Mouse (Mus musculus) layer of hippocampus, adult 18-20 months (tissue): ENCODE results near the gene Rnf182. TPM values are rescaled to one million over a fixed set of nuclear protein-coding genes. Genes with fewer than 3 reads are reported as not detected.
A peak's percentile ranks its signal among the peaks of the same experiment; 100 is the strongest.

ENCODE experiments used
- DNase-seq, 2 experiments: peaks; one replicate each; pipeline ENCODE4 v3.0.0; 2022; ENCODE audit warnings: low spot score in 2 of 2
- total RNA-seq, 2 experiments: library from RNA; stranded (reverse); gene quantifications; 2 replicates each; pipeline ENCODE4 v1.2.3; 2021

Rnf182 gene
- total RNA-seq, 2 experiments from 2014 or later = 33.3 to 35.9 TPM

DNA sequence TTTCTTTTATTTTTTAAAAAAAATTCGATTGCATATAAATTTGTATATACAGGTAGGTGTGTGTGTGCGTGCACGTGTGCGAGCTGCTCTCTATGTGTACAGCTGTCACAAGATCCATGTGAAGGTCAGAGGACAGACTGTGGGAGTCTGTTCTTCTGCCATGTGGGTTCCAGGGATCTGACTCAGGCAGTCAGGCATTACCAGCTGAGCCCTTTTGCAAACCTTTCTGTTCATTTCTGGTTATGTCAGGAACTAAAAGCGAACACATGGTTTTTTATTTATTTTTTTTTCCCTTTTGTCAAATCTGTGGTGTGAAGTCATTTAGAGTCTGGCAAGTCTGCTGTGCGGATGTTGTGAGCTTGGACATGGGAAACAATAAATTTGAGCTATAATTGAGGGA lies 6.7 kb upstream of the Rnf182 start:
- peak in 1 of 2 experiments; percentile 62 for DNase-seq

DNA sequence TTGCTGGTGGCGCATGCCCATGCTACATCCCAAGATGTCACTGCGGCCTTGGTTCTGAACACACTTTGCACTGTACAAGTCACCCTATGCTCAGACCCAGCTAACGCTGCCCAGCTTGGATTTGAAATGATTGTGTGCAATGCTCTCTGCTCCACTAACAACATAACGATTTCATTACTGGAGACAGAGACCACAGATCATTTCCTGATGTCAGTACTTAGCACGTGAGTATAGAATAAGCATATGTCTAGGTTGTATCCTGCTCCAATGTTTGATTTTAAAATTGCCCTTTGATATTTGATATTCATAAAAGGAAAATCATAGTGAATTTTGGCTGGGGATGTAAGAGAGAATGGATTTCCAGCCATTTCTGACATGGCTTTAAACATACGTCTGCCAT lies 3.5 kb upstream of the Rnf182 start:
- DNase-seq = no peak

DNA sequence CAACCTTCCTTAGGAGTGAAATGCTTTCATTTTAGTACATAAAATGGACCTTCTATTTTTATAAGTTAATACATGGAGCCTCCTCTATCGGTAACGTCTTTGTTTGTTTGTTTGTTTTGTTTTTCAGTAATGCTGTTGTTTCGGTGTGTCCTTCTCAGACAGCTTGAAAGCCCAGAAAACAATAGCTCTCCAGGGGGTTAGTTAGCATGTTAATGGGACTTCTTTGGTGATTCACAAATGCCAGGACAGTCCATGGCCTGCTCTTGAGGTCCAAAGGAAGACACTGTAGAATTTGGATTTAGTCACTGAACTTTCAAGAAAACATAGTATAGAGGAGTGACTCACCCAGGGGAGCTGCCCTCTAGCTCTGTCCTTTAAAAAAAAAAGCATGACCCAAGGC lies 843 bp upstream of the Rnf182 start:
- no peak for DNase-seq

DNA sequence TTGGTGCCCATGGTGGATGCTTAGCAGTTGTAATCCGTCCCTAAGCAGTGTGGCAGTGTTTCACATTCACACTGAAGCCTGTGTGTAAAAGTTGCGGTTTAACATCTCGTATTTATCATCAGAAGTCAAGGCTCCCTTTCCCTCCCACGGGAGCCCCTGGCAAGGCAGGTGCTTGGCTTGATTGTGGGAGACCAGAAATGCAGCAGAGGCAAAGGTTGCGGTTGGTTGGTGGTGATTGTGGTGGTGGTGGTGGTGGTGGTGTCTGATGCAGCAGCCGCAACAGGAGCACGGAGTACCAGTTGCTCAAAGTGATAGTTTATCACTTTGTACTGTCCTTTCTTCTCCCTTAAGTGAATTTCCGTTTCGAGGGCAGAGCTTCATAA lies 325 bp upstream of the Rnf182 start:
- DNase-seq = no peak

DNA sequence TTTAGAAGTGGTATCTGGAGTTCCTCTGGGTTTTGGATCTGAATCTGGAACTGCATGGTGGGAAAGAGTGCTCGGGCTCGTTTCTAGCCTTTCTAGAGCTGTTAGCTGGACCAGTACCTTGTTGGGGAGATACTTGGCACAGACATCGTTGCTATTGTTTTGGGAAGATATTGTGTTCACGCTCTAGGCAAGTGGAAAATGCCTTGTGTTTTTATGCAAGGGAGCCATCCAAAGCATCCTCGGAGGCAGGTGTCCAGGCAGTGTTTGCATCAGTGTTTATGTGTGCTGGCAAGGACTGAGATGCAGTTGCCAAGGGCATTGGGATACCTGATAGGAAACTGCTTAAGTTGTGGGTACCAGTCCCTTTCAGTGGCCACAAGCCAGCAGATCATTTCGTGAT lies 1.0 kb downstream of the Rnf182 start:
- DNase-seq = peak in 1 of 2 experiments; percentile 39

DNA sequence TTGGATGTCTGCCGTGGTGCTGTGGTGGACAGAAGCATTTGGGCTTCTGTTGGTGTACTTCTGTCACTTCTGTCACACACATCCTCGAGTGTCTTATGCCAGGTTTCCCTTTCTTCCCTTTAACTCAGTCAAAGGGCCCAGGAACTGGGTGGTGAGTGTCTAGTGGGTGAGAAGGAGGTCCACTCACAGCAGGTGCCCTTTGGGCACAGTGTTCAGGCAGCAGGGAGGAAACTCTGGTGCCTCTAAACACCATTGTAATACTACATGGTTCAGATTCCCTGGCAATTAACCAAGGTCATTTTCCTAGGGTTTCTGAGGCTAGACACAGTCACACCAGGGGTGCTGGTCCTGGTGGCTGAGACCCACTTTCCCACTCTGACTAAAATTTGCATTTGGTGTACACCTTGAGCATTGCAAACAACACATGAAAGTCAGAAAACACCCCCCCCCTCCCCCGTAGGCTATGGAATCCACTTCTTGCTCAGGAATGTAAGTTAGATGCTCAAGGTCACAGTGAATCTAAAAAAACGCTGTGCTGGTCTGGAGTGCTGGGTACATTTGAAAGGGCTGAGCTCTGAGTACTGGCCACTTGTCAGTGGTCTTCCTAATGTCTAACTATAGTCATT lies 4.2 kb downstream of the Rnf182 start:
- no peak for DNase-seq

DNA sequence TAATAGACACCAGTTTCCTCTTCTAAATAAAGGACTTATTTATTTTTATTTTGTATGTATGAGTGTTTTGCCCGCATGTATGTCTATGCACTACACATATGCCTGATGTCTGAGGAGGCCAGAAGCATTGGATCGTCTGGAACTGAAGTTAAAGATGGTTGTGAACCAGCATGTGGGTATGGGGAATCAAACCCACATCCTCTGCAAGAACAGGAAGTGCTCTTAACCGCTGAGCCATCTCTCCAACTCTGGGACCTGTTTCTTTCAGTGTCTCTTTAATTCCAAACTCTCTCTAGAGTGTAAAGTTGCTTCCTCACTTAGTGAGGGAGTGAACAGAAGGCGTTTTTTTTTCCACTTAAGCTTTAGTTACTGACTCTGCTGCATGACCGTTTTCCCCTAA lies 12.4 kb downstream of the Rnf182 start:
- no peak for DNase-seq

DNA sequence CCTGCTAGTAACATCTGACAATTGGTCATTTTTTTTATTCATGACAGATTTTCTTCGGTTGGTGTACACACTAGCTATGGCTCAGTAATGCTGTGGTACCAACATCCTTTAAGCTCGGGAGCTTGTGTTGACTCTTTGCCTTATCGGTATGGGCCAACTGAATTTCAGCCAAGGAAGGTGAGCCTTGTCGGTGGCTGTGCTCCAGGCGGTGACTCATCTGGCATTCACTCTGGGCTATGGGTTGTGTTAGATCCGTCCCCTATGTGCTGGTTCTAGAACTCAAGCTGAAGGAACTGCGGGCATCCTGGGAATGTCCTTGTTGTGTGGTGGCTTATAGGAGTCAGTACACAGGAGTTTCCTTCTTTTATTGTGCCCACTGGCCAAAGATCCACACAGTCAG lies 14.3 kb downstream of the Rnf182 start:
- DNase-seq = no peak

DNA sequence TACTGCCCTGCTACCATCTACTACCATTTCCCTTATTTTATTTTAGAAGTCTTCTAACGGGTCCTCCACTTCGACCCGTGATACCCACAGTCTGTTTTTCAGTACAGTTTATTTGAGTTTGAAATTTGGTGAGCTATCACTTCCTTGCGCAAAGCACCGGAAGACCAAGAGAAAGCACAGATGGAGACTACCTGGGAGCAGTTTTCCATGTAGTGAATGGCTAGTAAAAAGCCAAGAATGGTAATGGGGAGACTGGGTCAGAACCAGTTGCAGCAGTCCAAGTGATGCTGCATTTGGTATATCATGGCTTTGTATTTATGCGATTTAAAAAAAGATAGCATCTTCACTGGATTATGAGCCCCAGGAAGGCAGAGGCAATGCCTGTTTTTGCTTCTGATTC lies 15.8 kb downstream of the Rnf182 start:
- no peak for DNase-seq

DNA sequence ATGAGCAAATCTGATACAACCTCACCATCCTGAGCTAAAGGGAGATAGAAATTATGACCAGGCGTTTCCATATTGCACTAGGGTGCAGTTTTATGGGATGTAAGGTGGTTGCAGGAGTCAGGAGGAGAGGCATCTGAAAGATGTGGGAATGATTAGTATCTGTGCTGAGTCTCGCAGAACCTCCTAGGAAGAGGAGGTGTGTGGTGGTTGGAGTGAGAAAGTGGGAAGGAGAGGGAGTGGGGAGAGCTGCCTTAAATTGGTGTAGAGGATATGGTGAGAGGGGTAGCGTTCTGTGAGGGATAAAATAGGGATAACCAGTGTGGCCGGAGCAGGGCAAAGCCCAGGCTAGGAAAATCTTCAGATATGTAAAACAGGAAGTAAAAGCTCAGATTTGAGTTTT lies 17.5 kb downstream of the Rnf182 start:
- no peak for DNase-seq

DNA sequence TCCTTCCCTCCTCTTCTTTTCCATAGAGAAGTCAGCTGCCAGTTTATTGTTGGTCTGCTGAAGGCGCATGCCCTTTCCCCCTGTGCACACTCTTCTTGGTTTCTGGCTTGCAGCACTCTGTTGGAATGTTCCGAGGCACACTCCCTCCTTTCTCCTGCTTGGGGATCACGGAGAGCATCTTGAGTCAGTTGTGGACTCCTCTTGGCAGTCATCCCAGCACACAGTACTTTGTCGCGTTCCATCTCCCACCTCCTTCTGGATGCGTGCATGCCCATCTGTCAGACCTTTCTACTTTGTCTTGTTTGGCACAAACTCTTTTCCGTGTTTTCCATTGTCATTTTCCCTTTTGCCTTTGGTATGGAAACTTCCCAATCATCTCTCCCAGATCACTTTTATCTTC lies 22.2 kb downstream of the Rnf182 start:
- peak; percentile 70 to 88 for DNase-seq

DNA sequence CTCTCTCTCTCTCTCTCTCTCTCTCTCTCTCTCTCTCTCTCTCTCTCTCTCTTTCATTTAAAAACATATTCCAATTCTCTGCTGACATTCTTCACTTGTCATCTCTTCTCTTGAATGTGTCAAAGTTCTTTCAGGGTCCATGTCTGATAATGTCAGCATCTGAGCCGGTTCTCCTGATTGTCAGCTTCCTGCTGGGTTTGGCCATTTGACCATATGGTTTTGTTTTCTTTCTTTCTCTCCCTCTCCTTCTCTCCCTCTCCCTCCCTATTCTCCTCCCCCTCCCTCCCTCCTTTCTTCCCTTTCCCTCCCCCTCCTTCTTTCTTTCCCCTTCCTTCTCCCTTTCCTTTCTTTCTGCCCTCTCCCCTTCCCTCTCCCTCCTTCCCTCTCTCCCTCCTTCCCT lies 29.5 kb downstream of the Rnf182 start:
- no peak for DNase-seq

DNA sequence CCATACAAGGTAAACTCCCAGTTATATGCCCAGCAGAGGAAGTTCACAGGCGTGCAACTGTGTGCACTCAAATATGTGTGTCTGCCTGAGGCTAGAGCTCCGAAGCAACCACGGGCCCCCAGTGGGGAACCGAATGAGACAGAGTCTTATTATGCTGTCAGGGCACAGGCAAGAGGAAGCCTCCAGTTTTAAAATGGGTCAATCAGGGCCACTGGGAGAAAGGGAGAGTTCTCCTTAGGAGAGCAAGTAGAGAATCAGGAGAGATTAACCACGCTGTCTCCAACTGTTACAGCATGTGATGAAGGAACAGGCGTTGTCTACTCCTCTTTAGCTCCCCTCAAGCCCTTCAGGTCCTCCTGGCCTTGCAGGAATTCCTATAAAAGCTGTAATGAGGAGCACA lies 33.0 kb downstream of the Rnf182 start:
- no peak for DNase-seq

DNA sequence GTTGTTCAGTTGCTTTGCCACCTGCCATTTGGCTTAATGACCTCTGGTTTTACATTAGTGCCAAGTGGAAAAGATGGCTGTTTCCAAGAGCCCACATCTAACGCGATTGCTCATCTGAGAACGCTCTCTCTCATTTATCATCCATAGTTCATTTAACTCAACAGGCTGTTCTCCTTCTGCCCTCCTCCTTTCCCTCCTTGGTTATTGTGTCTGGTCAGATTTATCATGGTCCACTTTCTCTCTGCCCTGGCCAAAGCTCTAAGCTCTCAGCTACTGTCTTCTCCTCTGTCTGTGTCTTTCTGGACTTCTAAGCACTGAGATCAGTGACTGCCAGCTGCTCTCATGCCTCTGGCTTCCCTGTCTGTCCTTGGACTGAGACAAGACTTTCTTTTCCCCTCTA lies 35.8 kb downstream of the Rnf182 start:
- no peak for DNase-seq

DNA sequence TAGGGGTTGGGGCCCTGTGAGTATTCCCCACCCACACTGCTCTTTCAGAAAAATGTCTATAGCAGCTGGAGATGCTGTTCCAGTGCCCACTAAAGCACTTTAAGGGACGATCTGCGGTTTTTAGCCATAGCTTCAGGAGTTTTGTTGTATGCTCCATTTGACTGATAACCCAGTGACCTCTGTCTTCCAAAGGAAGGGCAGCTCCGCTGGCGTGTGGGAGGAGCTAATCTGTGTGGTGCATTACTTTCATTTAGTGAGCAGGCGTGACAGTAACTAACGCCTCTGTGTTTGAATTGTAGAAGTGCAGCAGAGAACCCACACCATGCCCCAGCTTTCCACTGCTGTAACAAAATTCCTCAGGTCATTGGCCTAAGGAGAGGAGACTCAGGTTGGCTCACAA lies 38.6 kb downstream of the Rnf182 start:
- no peak for DNase-seq

DNA sequence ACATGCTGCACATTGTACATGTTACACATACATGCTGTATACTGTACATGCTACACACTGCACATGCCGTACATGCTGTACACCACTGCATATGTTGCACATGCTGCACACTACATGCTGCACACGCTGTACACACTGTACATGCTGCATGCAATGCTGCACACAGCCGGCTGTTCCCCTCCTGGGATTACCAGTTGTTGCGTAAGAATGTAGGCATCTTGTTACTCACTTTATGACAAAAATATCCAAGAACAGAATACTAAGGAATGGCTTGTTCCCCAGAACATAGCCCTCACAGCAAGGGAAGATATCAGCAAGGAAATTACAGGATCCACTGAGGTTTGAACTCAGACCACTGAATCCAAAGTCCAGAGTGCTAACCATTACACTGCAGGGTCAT lies 47.7 kb downstream of the Rnf182 start:
- DNase-seq = peak in 1 of 2 experiments; percentile 38

DNA sequence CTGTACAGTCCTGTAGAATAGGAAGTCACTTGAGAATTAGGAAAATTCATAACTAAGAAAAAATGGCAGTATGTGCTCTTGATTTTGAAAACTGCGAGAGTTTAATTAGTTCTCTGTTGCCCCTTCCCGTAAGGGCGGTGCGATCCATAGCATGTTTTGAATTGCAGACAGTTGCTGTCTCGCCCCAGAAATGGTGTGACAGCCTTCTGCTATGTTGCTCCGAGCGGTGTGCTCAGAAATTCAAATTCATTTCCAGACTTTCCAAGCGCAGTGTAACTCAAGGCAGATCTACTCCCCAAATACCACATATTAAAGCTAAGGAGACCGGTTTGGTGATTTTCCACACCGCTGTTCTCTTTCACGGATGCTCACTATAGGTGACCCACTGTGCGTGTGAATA lies 50.6 kb downstream of the Rnf182 start:
- peak in 1 of 2 experiments; percentile 46 for DNase-seq

DNA sequence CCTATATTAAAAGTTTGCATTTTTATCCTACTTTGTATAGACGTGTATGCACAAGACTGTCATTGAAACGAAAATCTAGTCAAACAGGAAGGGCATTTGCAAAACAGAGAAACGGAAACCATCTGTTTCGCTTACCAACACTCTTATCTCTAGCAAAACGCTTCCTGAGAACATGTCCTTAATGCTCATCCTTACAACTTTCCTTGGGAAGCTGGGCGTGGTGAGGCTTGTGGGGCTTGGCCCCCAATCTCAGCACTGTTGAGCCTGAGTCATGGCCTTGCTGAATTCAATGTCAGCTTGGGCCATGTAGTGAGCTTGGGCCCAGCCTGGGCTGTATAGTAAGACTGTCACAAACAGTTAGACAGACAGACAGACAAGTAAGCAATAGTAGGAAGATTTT lies 51.4 kb downstream of the Rnf182 start:
- DNase-seq = no peak

DNA sequence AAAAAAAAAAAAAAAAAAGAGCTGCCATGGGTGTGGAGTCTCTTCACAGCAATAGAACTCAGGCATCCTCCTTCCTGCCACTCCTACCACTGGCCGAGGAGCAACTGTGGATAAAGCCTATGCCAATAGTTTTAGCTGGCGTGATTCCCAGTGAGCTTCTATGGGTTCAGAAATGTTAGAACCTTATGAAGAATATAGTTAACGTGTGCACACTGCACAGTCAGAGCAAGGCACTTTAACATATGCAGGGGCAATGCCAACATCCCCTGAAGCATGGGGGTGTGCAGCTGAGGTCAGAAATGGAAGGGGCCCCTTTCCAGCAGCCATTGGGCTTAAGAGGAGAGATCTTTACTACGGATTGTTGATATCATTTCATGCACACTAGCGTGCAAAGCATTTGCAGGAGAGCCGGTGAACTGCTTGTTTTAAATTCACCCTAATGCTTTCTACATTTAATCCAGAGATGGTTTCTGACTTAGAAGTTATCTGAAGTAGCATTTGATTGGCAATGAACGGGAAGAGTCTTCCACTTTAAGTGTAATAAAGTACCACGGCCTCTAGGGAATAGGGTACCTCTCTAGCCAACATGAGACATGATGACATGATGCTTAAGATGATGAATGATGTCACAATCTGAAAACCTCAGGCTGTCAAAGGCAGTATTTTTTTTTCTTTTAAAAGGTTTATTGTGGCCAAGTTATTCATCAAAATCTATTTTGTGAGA lies 61.8 kb downstream of the Rnf182 start:
- no peak for DNase-seq

DNA sequence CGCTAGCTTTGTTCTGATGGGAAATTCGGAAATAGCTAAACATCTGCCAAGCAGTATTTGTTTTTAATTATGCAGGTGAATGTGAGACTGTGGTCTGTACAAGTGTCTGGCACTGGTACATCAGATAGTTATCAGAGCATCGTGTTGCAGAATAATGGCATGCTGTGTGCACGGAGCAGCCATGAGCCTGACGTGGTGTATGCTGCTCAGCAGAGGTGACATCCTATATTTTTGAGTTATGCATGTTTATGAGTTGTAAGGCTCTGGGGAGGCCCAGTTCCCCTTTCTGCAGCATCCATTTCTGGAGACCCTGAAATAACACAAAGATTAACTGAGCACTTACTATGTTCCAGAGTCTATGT lies 62.4 kb downstream of the Rnf182 start:
- no peak for DNase-seq

DNA sequence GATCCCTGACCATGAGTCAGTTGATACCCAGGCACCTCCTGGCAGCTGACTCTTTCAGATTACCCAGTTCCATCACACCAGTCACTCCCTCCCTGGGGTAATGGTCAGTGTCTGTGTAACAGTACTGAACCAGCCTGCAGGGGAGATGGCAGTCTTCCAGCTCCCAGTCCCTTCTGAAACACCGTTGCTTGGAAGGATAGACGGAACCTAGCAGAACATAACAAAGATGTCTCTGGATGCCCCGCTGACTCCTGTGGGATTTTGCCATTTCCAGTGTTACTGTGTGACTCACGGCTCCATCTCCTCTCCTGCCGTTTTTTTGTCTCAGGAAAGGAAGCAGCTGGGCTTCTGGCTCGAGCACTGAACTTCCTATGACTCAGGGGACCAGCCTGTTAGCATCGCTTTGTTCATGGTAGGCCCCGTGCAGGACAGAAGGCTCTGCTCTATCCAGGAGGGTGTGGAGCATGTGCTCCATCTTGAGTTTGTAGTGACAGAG lies 69.0 kb downstream of the Rnf182 start:
- peak; percentile 54 to 69 for DNase-seq

DNA sequence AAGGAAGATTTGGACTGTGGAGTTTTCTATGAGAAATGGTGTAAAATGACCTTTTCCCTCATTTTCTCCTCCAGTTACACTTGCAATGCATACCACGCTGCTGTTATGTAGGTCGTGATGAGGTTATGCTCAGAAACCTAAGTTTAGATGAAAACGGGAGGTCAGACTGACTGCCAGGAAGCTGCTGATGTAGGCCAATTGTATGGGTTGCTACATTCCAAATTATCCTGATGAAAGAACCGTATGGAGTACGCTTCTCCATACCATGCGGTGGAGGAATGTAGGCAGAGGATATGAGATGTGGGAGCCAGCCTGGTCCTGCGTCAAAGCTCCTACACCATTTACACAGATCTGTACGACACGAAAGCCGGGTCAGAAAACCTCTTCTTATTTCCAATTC lies 72.6 kb downstream of the Rnf182 start:
- DNase-seq = no peak

DNA sequence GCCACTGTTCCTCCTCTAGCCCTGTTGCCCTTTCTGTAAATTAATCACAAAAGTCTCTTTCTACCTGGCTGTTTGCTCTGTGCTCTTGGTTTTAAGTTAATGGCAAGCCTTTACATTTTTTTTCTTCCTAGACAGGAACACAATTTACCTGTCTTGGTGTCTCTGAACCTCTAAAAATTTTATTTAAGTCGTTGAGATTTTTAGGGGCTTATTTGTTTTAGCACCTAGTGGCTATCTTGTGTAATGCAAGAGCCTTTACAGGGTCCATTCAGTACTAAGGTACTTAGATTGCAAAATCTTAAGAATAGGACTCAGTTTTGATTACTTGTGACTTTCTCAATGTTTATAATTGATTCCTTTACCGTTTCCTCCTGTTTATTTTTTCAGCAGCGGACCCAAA lies 76.2 kb downstream of the Rnf182 start:
- no peak for DNase-seq
